Mouse (Mus musculus): Measurements from ENCODE around the gene Uty. TPM values are rescaled to one million over a fixed set of nuclear protein-coding genes. Genes with fewer than 3 reads are reported as not detected.

Gene Uty
- polyA plus RNA-seq, 1 experiment from 2014 or later, result 21.1 TPM

Other genes with a start within 250 kb of the Uty start
- gene Eif2s3y, start 235.2 kb downstream of the Uty start, polyA plus RNA-seq (2016; fragmentation: Nextera tagmentation; extraction: Ambion mirVana), result 43.2 and 47.3 TPM in 2 replicates
- gene Ddx3y, start 40.9 kb upstream of the Uty start, polyA plus RNA-seq (2016; fragmentation: Nextera tagmentation; extraction: Ambion mirVana), result 23.4 and 32.6 TPM in 2 replicates
- not detected in 2 replicates for gene Usp9y, start 214.0 kb upstream of the Uty start, polyA plus RNA-seq (2016; fragmentation: Nextera tagmentation; extraction: Ambion mirVana)

All from embryonic facial prominence, embryonic 12.5 days (tissue).